Mouse (Mus musculus) heart, embryonic 12.5 days (tissue): ENCODE measurements around the gene Mast4. TPM values are rescaled to one million over a fixed set of nuclear protein-coding genes. Genes with fewer than 3 reads are reported as not detected.
A peak's percentile ranks its signal among the peaks of the same experiment; 100 is the strongest.

Experiments
- ATAC-seq: fragments of 200-750 bp; cut with Nextera tagmentation; 2 replicates; pipeline ENCODE4 v1.8.0; 2017; ENCODE audit warnings: moderate TSS enrichment, moderate library complexity; ENCODE audit not compliant: insufficient number of reproducible peaks, low FRiP score
- H3K27ac ChIP-seq: fragments of 300-500 bp; sonication (generic); 2 replicates; pipeline ENCODE4 v1.5.1; 2016; ENCODE audit warnings: mild to moderate bottlenecking, moderate library complexity; ENCODE audit not compliant: poor library complexity, severe bottlenecking
- H3K27me3 ChIP-seq: fragments of 300-500 bp; sonication (generic); replicated peaks from 2 replicates; pipeline ENCODE4 v1.6.1; 2016; ENCODE audit warnings: mild to moderate bottlenecking, moderate library complexity
- H3K36me3 ChIP-seq: fragments of 300-500 bp; sonication (generic); 2 replicates; pipeline ENCODE4 v1.6.1; 2016; ENCODE audit warnings: mild to moderate bottlenecking, moderate library complexity
- H3K4me1 ChIP-seq: fragments of 300-500 bp; sonication (generic); replicated peaks from 2 replicates; pipeline ENCODE4 v1.6.1; 2016; ENCODE audit warnings: mild to moderate bottlenecking
- H3K4me2 ChIP-seq: fragments of 300-500 bp; sonication (generic); 2 replicates; pipeline ENCODE4 v1.6.1; 2016; ENCODE audit warnings: mild to moderate bottlenecking, moderate library complexity
- H3K4me3 ChIP-seq: fragments of 300-500 bp; sonication (generic); 2 replicates; pipeline ENCODE4 v1.5.1; 2016; ENCODE audit warnings: mild to moderate bottlenecking
- H3K9ac ChIP-seq: fragments of 300-500 bp; sonication (generic); 2 replicates; pipeline ENCODE4 v1.6.1; 2016; ENCODE audit warnings: mild to moderate bottlenecking, moderate library complexity
- H3K9me3 ChIP-seq: fragments of 300-500 bp; sonication (generic); replicated peaks from 2 replicates; pipeline ENCODE4 v1.6.1; 2016; ENCODE audit warnings: mild to moderate bottlenecking, moderate library complexity
- WGBS: fragments of 180-500 bp; shearing (Covaris S2); methylation state at CpG from one replicate; pipeline ENCODE4 v1.1.7; 2016; 5-methylcytosine and 5-hydroxymethylcytosine counted together
- polyA plus RNA-seq: library from polyadenylated mRNA; unstranded; fragments of >200 nt; fragmentation: Nextera tagmentation; extraction: Ambion mirVana; gene quantifications from 2 replicates; pipeline ENCODE4 v1.2.1, GENCODE M21; 2016

Mast4 gene
- polyA plus RNA-seq, 1 experiment from 2014 or later = 52.1 TPM

DNA sequence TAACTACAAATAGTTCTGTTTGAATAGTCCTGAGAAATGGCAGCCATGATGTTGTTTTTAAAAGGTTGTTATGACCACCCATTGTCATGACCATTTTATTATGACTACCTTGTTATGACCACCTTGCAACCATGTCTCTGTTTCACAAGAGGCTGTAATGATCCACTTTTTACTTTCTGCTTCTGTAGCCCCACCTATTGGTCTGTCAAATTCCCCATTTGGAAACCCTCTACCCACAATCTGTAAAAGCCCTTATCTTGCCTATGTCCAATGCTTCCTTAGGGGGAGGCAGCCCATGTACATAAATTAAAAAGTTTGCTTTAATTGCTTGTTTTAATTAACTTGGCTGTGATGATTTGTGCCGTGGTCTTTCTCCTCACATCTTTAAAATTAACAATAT is 419.0 kb downstream of the Mast4 start:
- ATAC-seq = no peak
- H3K4me1 ChIP-seq = peaks cover 25% of the 10 kb centered on the region

DNA sequence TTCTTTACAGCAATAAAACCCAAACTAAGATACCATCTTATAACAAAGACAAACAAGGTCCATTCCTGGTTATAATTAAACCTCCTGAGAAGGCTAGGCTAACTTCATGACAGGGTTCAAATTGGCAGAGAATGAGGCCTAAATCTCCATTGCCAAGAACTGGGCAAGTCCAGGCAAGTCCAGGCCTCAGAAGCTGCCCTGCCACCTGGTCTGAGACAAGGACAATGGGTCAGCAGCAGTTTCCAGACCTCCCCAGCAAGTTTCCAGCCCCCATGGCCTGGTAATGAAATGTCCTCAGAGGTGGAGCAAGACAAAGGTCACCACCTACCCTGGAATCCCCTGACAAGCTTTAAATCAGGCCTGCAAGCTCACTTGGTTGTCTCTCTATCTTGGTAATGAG is 419.5 kb downstream of the Mast4 start:
- Histone ChIP-seq H3K4me2 (no peak overlapping the region), H3K4me1 (peaks cover 25% of the 10 kb centered on the region), H3K9me3 (no peaks in the 10 kb centered on the region), H3K36me3 (0 out of 2 replicates have a peak, but pooled peaks cover 1% of the 10 kb centered on the region), H3K27ac (no peak overlapping the region), H3K9ac (no peak overlapping the region), H3K4me3 (no peak overlapping the region), H3K27me3 (no peaks in the 10 kb centered on the region)
- ATAC-seq = no peak

More for the DNA sequence above, 419.0 kb downstream of the Mast4 start:
- Histone ChIP-seq H3K36me3 (no peaks in the 10 kb centered on the region), H3K27me3 (no peaks in the 10 kb centered on the region), H3K4me2 (no peak overlapping the region), H3K4me3 (no peak overlapping the region), H3K9me3 (no peaks in the 10 kb centered on the region), H3K9ac (no peak overlapping the region), H3K27ac (no peak overlapping the region)
- 80% methylated on average over 1 of the region's 1 CpGs for WGBS

DNA sequence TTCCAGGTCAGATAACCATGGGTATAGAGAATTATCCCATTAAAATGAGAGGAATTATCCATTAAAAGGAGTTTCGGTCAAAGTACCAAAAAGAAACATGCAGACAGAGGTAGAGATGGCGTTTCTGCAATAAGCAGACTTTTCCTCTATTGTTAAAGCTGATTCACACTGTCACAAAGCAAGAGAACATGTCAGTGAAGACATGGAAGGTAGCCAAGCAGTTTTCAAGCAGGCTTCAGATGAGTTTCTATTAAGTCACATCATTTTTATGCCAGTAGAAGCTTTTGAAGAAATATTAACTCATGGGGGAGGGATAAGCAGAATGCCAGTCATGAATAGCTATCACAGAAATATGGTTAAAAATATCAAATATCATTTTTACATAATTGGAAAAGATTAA is 420.4 kb downstream of the Mast4 start:
- Histone ChIP-seq H3K27ac (no peak overlapping the region), H3K9ac (no peak overlapping the region), H3K27me3 (no peaks in the 10 kb centered on the region), H3K4me1 (peaks cover 21% of the 10 kb centered on the region), H3K4me3 (no peak overlapping the region), H3K4me2 (no peak overlapping the region), H3K9me3 (no peaks in the 10 kb centered on the region), H3K36me3 (0 out of 2 replicates have a peak, but pooled peaks cover 3% of the 10 kb centered on the region)
- 84% methylated on average over 2 of the region's 2 CpGs for WGBS
- ATAC-seq = no peak

DNA sequence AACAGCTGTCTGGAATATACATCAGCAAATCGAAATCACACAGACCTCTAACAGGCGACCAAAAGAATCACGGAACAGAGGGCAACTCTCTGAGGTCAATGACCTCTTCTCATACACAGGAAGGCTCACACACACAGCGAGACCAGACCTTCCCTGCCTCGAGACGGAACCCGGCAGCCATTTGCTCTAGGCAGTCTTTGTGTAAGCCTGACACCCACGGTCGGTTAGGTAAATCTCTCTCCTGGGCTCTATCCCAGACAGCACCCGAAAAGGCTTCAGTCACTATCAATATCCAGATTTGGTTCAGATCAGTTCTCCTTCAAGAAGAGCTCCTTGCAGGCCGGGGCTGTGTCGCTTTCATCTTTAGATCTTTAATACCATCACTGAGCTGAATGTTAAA is 421.4 kb downstream of the Mast4 start:
- ATAC-seq = no peak
- Histone ChIP-seq H3K4me2 (no peak overlapping the region), H3K9ac (no peak overlapping the region), H3K27ac (no peak overlapping the region), H3K4me1 (peaks cover 15% of the 10 kb centered on the region), H3K9me3 (no peaks in the 10 kb centered on the region), H3K27me3 (no peaks in the 10 kb centered on the region), H3K36me3 (0 out of 2 replicates have a peak, but pooled peaks cover 3% of the 10 kb centered on the region), H3K4me3 (no peak overlapping the region)
- WGBS = 81% methylated on average over 12 of the region's 12 CpGs

DNA sequence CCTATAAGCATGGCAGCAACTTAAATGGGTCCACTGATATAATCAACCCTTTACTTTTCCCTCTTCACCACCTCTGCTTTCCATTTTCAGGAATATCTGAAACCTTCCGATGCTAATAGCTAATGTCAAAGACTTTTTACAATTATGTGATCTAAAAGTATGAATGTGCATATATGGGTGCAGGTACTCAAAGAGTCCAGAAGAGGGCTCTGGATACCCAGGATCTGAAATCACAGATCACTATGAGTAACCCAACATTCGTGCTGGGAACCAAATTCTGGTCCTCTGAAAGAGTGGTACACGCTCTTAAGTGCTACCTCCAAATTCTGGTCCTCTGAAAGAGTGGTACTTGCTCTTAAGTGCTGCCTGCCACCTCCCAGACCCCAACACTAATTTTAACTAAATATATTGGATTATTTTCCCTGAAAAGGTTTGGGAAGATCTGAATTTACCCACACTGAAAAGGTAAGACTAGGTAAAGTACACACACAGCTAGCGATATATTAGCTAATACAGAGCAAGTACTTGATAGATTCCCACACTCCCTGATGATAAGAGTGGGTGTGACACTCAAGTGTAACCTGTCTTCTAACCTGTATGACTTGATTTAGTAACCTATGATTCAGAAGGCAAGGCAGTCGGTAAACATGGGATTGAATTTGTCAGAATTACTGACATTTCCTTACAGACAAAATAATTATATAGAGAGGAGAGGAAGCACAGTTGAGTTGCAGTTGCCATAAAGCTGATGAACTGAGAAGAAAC is 424.5 kb downstream of the Mast4 start:
- Histone ChIP-seq H3K9ac (no peak overlapping the region), H3K4me1 (peaks cover 4% of the 10 kb centered on the region), H3K27ac (no peak overlapping the region), H3K4me2 (no peak overlapping the region), H3K27me3 (no peaks in the 10 kb centered on the region), H3K36me3 (0 out of 2 replicates have a peak, but pooled peaks cover 3% of the 10 kb centered on the region), H3K4me3 (no peak overlapping the region), H3K9me3 (no peaks in the 10 kb centered on the region)
- WGBS = 87% methylated on average over 5 of the region's 5 CpGs
- no peak for ATAC-seq

DNA sequence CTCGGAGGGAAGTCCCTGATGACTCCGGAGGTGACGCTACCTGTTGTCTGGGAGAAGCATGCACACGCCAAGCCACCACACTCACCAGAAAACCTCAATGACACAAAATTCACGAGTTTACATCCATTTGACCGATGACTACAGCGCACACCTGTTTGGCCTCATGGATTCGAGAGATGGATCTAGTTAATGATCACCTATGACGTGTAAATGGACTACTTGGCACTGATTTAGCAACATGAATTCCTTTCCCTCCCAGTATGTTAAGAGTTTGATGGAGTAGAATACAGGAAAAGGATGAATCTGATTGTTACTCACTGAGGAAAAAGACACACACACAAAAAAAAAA is 427.7 kb downstream of the Mast4 start:
- 0 out of 2 replicates have a peak, but pooled peaks cover 3% of the 10 kb centered on the region for H3K36me3 ChIP-seq
- peak overlapping the region; percentile 89 for H3K27ac ChIP-seq
- ATAC-seq = no peak
- peak overlapping the region; percentile 79 for H3K4me3 ChIP-seq
- peak overlapping the region; percentile 61 for H3K9ac ChIP-seq
- H3K9me3 ChIP-seq = no peaks in the 10 kb centered on the region
- peak overlapping the region; percentile 79 for H3K4me2 ChIP-seq
- WGBS = 11% methylated on average over 9 of the region's 9 CpGs
- H3K4me1 ChIP-seq = peaks cover 22% of the 10 kb centered on the region
- no peaks in the 10 kb centered on the region for H3K27me3 ChIP-seq

DNA sequence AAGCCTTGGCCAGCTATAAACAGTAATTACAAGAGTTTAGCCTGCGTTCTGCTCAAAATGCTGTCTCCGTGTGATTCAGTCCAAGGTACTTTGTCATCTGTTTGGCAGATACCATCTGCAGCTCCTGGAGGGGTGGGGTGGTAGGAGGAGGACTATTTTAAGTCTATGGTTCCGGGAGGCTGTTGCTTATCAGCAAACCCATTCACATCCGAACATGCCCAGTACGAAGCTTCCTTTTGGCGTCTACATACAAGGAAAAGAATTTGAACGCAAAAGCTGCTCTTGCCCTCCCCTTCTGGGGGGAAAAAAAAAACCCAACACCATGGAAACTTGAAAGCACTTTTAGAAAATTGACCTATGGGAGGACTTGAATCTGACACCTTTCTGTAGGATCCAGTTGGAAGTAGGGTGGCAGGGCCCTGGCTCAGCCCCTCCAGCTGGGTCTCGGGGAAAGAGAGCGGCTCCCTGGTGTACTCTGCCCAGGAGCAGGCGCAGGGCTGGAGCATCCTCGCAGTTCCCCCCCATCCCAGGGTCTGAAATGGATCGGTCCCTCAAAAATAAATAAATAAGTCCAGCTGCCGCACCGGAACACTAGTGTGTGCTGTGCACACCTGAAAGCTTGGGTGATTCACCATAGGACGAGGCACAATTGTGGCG is 428.2 kb downstream of the Mast4 start:
- peak overlapping the region; percentile 93 for H3K9ac ChIP-seq
- under 1% methylated on average over 16 of the region's 16 CpGs for WGBS
- no peaks in the 10 kb centered on the region for H3K9me3 ChIP-seq
- H3K27ac ChIP-seq = peak overlapping the region; percentile 89
- H3K27me3 ChIP-seq = no peaks in the 10 kb centered on the region
- 0 out of 2 replicates have a peak, but pooled peaks cover 3% of the 10 kb centered on the region for H3K36me3 ChIP-seq
- H3K4me2 ChIP-seq = peak overlapping the region; percentile 79
- H3K4me1 ChIP-seq = peaks cover 24% of the 10 kb centered on the region
- H3K4me3 ChIP-seq = peak overlapping the region; percentile 79
- peak; percentile 89 for ATAC-seq

DNA sequence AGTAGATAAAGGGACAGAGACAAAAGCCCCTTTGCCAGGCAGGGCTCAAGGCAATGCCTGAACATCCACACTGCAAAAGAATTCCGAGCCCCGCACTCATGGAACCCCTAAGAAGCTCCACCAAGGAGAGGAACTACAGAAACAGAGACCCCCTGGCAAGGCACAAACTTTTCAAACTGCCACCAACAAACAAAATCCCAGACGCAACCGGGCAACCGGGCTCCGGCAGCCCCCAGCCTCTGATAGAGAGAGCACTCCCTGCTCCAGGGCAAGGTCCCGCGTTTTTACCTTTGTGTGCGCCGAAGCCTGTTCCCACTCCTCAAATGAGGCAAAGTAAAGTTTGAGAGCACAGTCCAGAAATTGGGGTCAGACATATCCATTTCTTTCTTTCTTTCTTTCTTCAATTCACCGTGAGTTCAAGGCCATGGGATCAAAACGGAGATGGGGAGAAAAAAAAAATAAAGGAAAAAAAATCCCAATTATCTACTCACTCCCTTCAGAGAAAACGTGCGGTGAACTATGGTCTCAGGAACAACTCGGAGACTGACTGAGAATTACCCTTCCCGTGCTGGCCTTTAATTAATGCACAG is 428.8 kb downstream of the Mast4 start:
- H3K27ac ChIP-seq = peak overlapping the region; percentile 89
- under 1% methylated on average over 16 of the region's 16 CpGs for WGBS
- peak overlapping the region; percentile 93 for H3K9ac ChIP-seq
- H3K9me3 ChIP-seq = no peaks in the 10 kb centered on the region
- 0 out of 2 replicates have a peak, but pooled peaks cover 3% of the 10 kb centered on the region for H3K36me3 ChIP-seq
- peaks cover 31% of the 10 kb centered on the region for H3K4me1 ChIP-seq
- no peak for ATAC-seq
- H3K27me3 ChIP-seq = no peaks in the 10 kb centered on the region
- H3K4me2 ChIP-seq = peak overlapping the region; percentile 79
- H3K4me3 ChIP-seq = peak overlapping the region; percentile 79

DNA sequence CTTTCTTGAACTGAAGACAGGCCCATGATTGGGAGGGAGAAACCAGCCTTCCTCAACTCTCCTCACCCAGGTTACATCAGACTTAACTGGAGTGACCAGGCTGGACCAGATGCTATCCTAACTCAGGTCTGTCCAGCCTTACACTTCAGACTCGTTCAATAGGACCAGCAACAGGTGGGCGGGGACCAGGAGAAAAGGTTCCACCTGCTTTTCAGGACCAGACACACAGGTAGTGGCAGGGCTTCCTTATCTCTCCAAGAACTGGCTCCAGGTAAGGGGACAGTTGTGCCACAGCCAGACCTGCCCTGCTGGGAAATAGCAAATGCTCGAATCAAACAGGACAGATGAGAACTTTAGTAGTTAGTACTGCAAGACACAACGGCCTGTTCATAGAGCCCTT is 430.6 kb downstream of the Mast4 start:
- Histone ChIP-seq H3K36me3 (no peaks in the 10 kb centered on the region), H3K9ac (no peak overlapping the region), H3K27ac (no peak overlapping the region), H3K27me3 (no peaks in the 10 kb centered on the region), H3K4me3 (peak overlapping the region; percentile 36; the same call in 1 of the 2 replicates), H3K9me3 (no peaks in the 10 kb centered on the region), H3K4me2 (peak overlapping the region; percentile 65), H3K4me1 (peaks cover 49% of the 10 kb centered on the region)
- no peak for ATAC-seq
- 78% methylated on average over 4 of the region's 4 CpGs for WGBS

DNA sequence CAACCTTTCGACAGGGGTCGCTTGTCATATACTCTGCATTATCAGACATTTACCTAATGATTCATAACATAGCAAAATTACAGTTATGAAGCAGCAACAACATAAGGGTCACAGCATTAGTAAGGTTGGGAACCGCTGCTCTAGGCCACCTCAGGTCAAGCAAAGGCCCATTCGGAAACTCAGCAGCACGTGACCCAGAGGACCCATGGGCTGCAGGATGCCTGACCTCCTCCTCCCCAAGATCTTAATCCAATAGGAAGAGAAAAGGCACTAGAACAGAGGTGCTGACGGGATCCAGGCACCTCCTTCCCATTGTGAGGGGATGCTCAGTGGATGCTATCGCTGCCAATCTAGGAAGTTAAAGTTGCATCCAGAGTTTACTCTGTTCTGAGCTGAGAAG is 432.2 kb downstream of the Mast4 start:
- no peaks in the 10 kb centered on the region for H3K27me3 ChIP-seq
- ATAC-seq = no peak
- no peak overlapping the region for H3K27ac ChIP-seq
- H3K36me3 ChIP-seq = no peaks in the 10 kb centered on the region
- H3K4me3 ChIP-seq = no peak overlapping the region
- no peak overlapping the region for H3K4me2 ChIP-seq
- no peak overlapping the region for H3K9ac ChIP-seq
- no peaks in the 10 kb centered on the region for H3K9me3 ChIP-seq
- WGBS = 83% methylated on average over 7 of the region's 7 CpGs
- H3K4me1 ChIP-seq = peaks cover 59% of the 10 kb centered on the region

DNA sequence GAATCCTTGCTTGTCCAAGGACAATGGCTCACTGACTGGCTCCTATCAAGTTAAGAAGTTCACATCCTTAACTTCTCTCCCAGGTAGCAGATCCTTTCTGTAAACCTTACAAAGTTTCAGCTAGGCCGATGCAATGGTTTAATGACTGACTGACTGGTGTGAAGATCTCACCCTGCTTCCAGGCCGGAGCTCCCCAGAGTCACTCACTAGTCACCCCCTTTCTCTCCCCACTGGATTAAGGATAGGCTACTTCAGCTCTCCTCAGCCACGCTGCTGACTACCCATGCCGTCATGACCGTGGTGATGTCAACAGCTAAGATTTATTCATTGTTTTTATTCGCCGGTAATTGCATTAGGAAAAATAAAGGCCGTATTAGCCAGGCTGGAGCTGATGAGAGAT is 433.8 kb downstream of the Mast4 start:
- H3K27me3 ChIP-seq = no peaks in the 10 kb centered on the region
- H3K4me1 ChIP-seq = peaks cover 63% of the 10 kb centered on the region
- WGBS = 71% methylated on average over 8 of the region's 8 CpGs
- no peak overlapping the region for H3K4me2 ChIP-seq
- 0 out of 2 replicates have a peak overlapping the region, but pooled peaks have one; percentile 1 for H3K27ac ChIP-seq
- H3K4me3 ChIP-seq = no peak overlapping the region
- H3K36me3 ChIP-seq = no peaks in the 10 kb centered on the region
- no peak overlapping the region for H3K9ac ChIP-seq
- no peak for ATAC-seq
- H3K9me3 ChIP-seq = no peaks in the 10 kb centered on the region
